Comparison of ENCODE assay signal across 8 mouse cellular contexts in genomic region chr10:128036746-128037425, GRCm38 (mm10). TPM values are rescaled to one million over a fixed set of nuclear protein-coding genes. Genes with fewer than 3 reads are reported as not detected.
DNase-seq lines count a peak whose midpoint lies in the region; ATAC-seq lines count a peak whose summit lies in the region.

No protein-coding gene starts in this region.

- H3K4me3 ChIP-seq in forebrain, embryonic 12.5 days (replicated peaks): peak overlapping the region; percentile 96
- H3K4me3 ChIP-seq in stomach, embryonic 16.5 days (replicated peaks; ENCODE audit: low read length): peak overlapping the region; percentile 98

- peak overlapping the region; percentile 95 for H3K4me2 ChIP-seq in forebrain, embryonic 12.5 days
- H3K4me2 ChIP-seq in stomach, embryonic 16.5 days (ENCODE audit: low read depth, low read length): peak overlapping the region; percentile 93

- H3K9me3 ChIP-seq in forebrain, embryonic 12.5 days: no peaks in the 10 kb centered on the region
- no peaks in the 10 kb centered on the region for H3K9me3 ChIP-seq in stomach, embryonic 16.5 days (replicated peaks; ENCODE audit: control insufficient read depth, low read length)

- peaks cover 39% of the 10 kb centered on the region for H3K4me1 ChIP-seq in forebrain, embryonic 12.5 days
- peaks cover 28% of the 10 kb centered on the region for H3K4me1 ChIP-seq in stomach, embryonic 16.5 days (ENCODE audit: control insufficient read depth, insufficient read depth, low read length)

- peak overlapping the region; percentile 96; the same call in 1 of the 2 replicates for H3K27ac ChIP-seq in forebrain, embryonic 12.5 days
- H3K27ac ChIP-seq in stomach, embryonic 16.5 days (ENCODE audit: low read length): peak overlapping the region; percentile 99

- peaks cover 39% of the 10 kb centered on the region for H3K36me3 ChIP-seq in forebrain, embryonic 12.5 days (replicated peaks)
- H3K36me3 ChIP-seq in stomach, embryonic 16.5 days (ENCODE audit: control insufficient read depth, insufficient read depth, low read length): 0 out of 2 replicates have a peak, but pooled peaks cover 10% of the 10 kb centered on the region

- H3K27me3 ChIP-seq in forebrain, embryonic 12.5 days: no peaks in the 10 kb centered on the region
- no peaks in the 10 kb centered on the region for H3K27me3 ChIP-seq in stomach, embryonic 16.5 days (ENCODE audit: control insufficient read depth, insufficient read depth, low read length)

- no peak for ATAC-seq in forebrain, embryonic 12.5 days (ENCODE audit: low FRiP score)
- ATAC-seq in megakaryocyte progenitor cell, adult 5-6 weeks (replicated peaks; ENCODE audit: poor library complexity): peak; percentile 42
- ATAC-seq in stomach, embryonic 16.5 days (ENCODE audit: insufficient read depth, low FRiP score): no peak

- peak; percentile 39 for DNase-seq in layer of hippocampus, adult 9-11 months
- DNase-seq in layer of hippocampus, adult 8-10 months (ENCODE audit: low spot score in 2 of 2): no peak
- DNase-seq in adrenal gland, postnatal 25 days: peak; percentile 37
- DNase-seq in heart, postnatal 36 days: peak; percentile 49 to 56
- DNase-seq in left cerebral cortex, postnatal 36 days (ENCODE audit: low spot score in 2 of 2): peak; percentile 25 to 32

- 8% methylated on average over 10 of the region's 10 CpGs for WGBS in forebrain, embryonic 12.5 days
- WGBS in stomach, embryonic 16.5 days: under 1% methylated on average over 10 of the region's 10 CpGs

- H3K9ac ChIP-seq in forebrain, embryonic 12.5 days: peak overlapping the region; percentile 99
- H3K9ac ChIP-seq in stomach, embryonic 16.5 days (ENCODE audit: low read length): peak overlapping the region; percentile 99

- intact Hi-C loops in heart, postnatal 36 days (cut with DNase I): no loop called here
- intact Hi-C loops in left cerebral cortex, postnatal 36 days (cut with DNase I): no loop called here

RNA-seq across cellular contexts. Expression of gene Naca, which starts 1.5 kb away (rescaled TPM):
- 100 to 1,000 TPM; 310 to 353 (median 340) TPM for total RNA-seq in layer of hippocampus, adult 8-10 months (2022)
- total RNA-seq in adrenal gland, postnatal 25 days (2021): 566 and 612 TPM in 2 replicates
- 758 and 799 TPM in 2 replicates for polyA plus RNA-seq in forebrain, embryonic 12.5 days (2016; fragmentation: Nextera tagmentation; extraction: Ambion mirVana)
- 100 to 1,000 TPM; 542 to 584 TPM for total RNA-seq in heart, postnatal 36 days (2021)
- 100 to 1,000 TPM; 292 to 297 TPM for total RNA-seq in left cerebral cortex, postnatal 36 days (2021)
- total RNA-seq in megakaryocyte progenitor cell, adult 5-6 weeks (2015): 1,210 and 1,292 TPM in 2 replicates
- 2,424 and 2,528 TPM in 2 replicates for total RNA-seq in megakaryocyte progenitor cell, adult 5-6 weeks (2017)
- polyA plus RNA-seq in stomach, embryonic 16.5 days (2015; fragmentation: Nextera tagmentation; extraction: Ambion mirVana): 625 and 721 TPM in 2 replicates

RNA-seq across cellular contexts. Expression of gene Ptges3, which starts 21.9 kb away (rescaled TPM):
- 100 to 1,000 TPM; 128 to 136 (median 133) TPM for total RNA-seq in layer of hippocampus, adult 8-10 months (2022)
- 167 and 204 TPM in 2 replicates for total RNA-seq in adrenal gland, postnatal 25 days (2021)
- polyA plus RNA-seq in forebrain, embryonic 12.5 days (2016; fragmentation: Nextera tagmentation; extraction: Ambion mirVana): 611 and 642 TPM in 2 replicates
- total RNA-seq in heart, postnatal 36 days (2021): 10 to 100 TPM; 80.7 to 90.5 TPM
- total RNA-seq in left cerebral cortex, postnatal 36 days (2021): 100 to 1,000 TPM; 120 to 131 TPM
- total RNA-seq in megakaryocyte progenitor cell, adult 5-6 weeks (2015): 247 and 270 TPM in 2 replicates
- 310 and 351 TPM in 2 replicates for total RNA-seq in megakaryocyte progenitor cell, adult 5-6 weeks (2017)
- polyA plus RNA-seq in stomach, embryonic 16.5 days (2015; fragmentation: Nextera tagmentation; extraction: Ambion mirVana): 374 and 406 TPM in 2 replicates

RNA-seq across cellular contexts. Expression of gene Prim1, which starts 21.9 kb away (rescaled TPM):
- total RNA-seq in layer of hippocampus, adult 8-10 months (2022): 1 to 10 TPM; 6.0 to 9.1 (median 8.0) TPM
- 6.6 and 6.8 TPM in 2 replicates for total RNA-seq in adrenal gland, postnatal 25 days (2021)
- 100 and 102 TPM in 2 replicates for polyA plus RNA-seq in forebrain, embryonic 12.5 days (2016; fragmentation: Nextera tagmentation; extraction: Ambion mirVana)
- total RNA-seq in heart, postnatal 36 days (2021): 1 to 10 TPM; 1.6 to 2.7 TPM
- total RNA-seq in left cerebral cortex, postnatal 36 days (2021): 1 to 10 TPM; 6.7 to 7.2 TPM
- 109 and 117 TPM in 2 replicates for total RNA-seq in megakaryocyte progenitor cell, adult 5-6 weeks (2015)
- total RNA-seq in megakaryocyte progenitor cell, adult 5-6 weeks (2017): 116 and 131 TPM in 2 replicates
- polyA plus RNA-seq in stomach, embryonic 16.5 days (2015; fragmentation: Nextera tagmentation; extraction: Ambion mirVana): 64.6 and 68.4 TPM in 2 replicates

RNA-seq across cellular contexts. Expression of gene Hsd17b6, which starts 29.5 kb away (rescaled TPM):
- not detected for total RNA-seq in layer of hippocampus, adult 8-10 months (2022)
- total RNA-seq in adrenal gland, postnatal 25 days (2021): 1.1 TPM in 1 of 2 replicates, not detected in the other
- polyA plus RNA-seq in forebrain, embryonic 12.5 days (2016; fragmentation: Nextera tagmentation; extraction: Ambion mirVana): not detected in 2 replicates
- total RNA-seq in heart, postnatal 36 days (2021): not detected
- not detected for total RNA-seq in left cerebral cortex, postnatal 36 days (2021)
- not detected in 2 replicates for total RNA-seq in megakaryocyte progenitor cell, adult 5-6 weeks (2015)
- total RNA-seq in megakaryocyte progenitor cell, adult 5-6 weeks (2017): not detected in 2 replicates
- polyA plus RNA-seq in stomach, embryonic 16.5 days (2015; fragmentation: Nextera tagmentation; extraction: Ambion mirVana): not detected in 2 replicates

RNA-seq across cellular contexts. Expression of gene Atp5b, which starts 46.2 kb away (rescaled TPM):
- 1,000 to 10,000 TPM; 1,554 to 1,727 (median 1,622) TPM for total RNA-seq in layer of hippocampus, adult 8-10 months (2022)
- 2,437 and 2,492 TPM in 2 replicates for total RNA-seq in adrenal gland, postnatal 25 days (2021)
- 2,091 and 2,135 TPM in 2 replicates for polyA plus RNA-seq in forebrain, embryonic 12.5 days (2016; fragmentation: Nextera tagmentation; extraction: Ambion mirVana)
- 1,000 to 10,000 TPM; 9,026 to 9,193 TPM for total RNA-seq in heart, postnatal 36 days (2021)
- 1,000 to 10,000 TPM; 1,550 to 1,901 TPM for total RNA-seq in left cerebral cortex, postnatal 36 days (2021)
- total RNA-seq in megakaryocyte progenitor cell, adult 5-6 weeks (2015): 1,546 and 1,583 TPM in 2 replicates
- total RNA-seq in megakaryocyte progenitor cell, adult 5-6 weeks (2017): 2,698 and 2,700 TPM in 2 replicates
- polyA plus RNA-seq in stomach, embryonic 16.5 days (2015; fragmentation: Nextera tagmentation; extraction: Ambion mirVana): 2,507 and 2,568 TPM in 2 replicates

Comparison
In these comparisons a context has a peak if more than half of its experiments do, and no peak if none do; other contexts are left out.
1. DNase-seq: peak in layer of hippocampus, adult 9-11 months (single experiment), adrenal gland, postnatal 25 days (single experiment), heart, postnatal 36 days (2 of 2) and left cerebral cortex, postnatal 36 days (2 of 2); none in layer of hippocampus, adult 8-10 months (0 of 2).
2. RNA of gene Prim1, which starts 21.9 kb away (total RNA-seq): 109 to 131 TPM in megakaryocyte progenitor cell, adult 5-6 weeks; 6.0 to 9.1 TPM in layer of hippocampus, adult 8-10 months, 6.7 to 7.2 TPM in left cerebral cortex, postnatal 36 days, 6.6 to 6.8 TPM in adrenal gland, postnatal 25 days and 1.6 to 2.7 TPM in heart, postnatal 36 days; every median in the first group is over 10 times any median in the second.